Mouse (Mus musculus) stomach, postnatal 0 days (tissue): ENCODE results near the gene Fgfr2. TPM values are rescaled to one million over a fixed set of nuclear protein-coding genes. Genes with fewer than 3 reads are reported as not detected.

Experiments
- ATAC-seq: fragments of 200-750 bp; cut with Nextera tagmentation; 2 replicates; pipeline ENCODE4 v1.8.0; 2017; ENCODE audit not compliant: low FRiP score, low TSS enrichment
- DNase-seq: peaks from one replicate; pipeline ENCODE4 v3.0.0-alpha.2; 2016; ENCODE audit warnings: low spot score
- H3K27ac ChIP-seq: fragments of 300-500 bp; sonication (generic); replicated peaks from 2 replicates; pipeline ENCODE4 v1.5.1; 2014; ENCODE audit warnings: mild to moderate bottlenecking, control low read depth
- H3K27me3 ChIP-seq: fragments of 300-500 bp; sonication (generic); 2 replicates; pipeline ENCODE4 v1.6.1; 2014; ENCODE audit warnings: low read length; ENCODE audit not compliant: control insufficient read depth, insufficient read depth
- H3K36me3 ChIP-seq: fragments of 300-500 bp; sonication (generic); 2 replicates; pipeline ENCODE4 v1.6.1; 2014; ENCODE audit warnings: low read length, mixed read lengths; ENCODE audit not compliant: control insufficient read depth, insufficient read depth
- H3K4me1 ChIP-seq: fragments of 300-500 bp; sonication (generic); replicated peaks from 2 replicates; pipeline ENCODE4 v1.6.1; 2014; ENCODE audit warnings: antibody characterized with exemption; ENCODE audit not compliant: control insufficient read depth, insufficient read depth
- H3K4me2 ChIP-seq: fragments of 300-500 bp; sonication (generic); replicated peaks from 2 replicates; pipeline ENCODE4 v1.6.1; 2014; ENCODE audit warnings: low read depth, mild to moderate bottlenecking, control low read depth, moderate library complexity
- H3K4me3 ChIP-seq: fragments of 300-500 bp; sonication (generic); 2 replicates; pipeline ENCODE4 v1.5.1; 2014; ENCODE audit warnings: low read depth, low read length, control low read depth
- H3K9ac ChIP-seq: fragments of 300-500 bp; sonication (generic); 2 replicates; pipeline ENCODE4 v1.6.1; 2014; ENCODE audit warnings: mild to moderate bottlenecking, low read length, control low read depth, mixed read lengths
- H3K9me3 ChIP-seq: fragments of 300-500 bp; sonication (generic); 2 replicates; pipeline ENCODE4 v1.6.1; 2016; ENCODE audit warnings: low read length; ENCODE audit not compliant: control insufficient read depth
- CTCF ChIP-seq: IDR thresholded peaks from 2 replicates; pipeline ENCODE4 v1.5.1; 2016; ENCODE audit warnings: antibody characterized with exemption, low read depth, mild to moderate bottlenecking, moderate library complexity
- EP300 ChIP-seq: optimal IDR thresholded peaks from 2 replicates; pipeline ENCODE3; 2016; ENCODE audit warnings: antibody characterized with exemption
- WGBS: fragments of 180-500 bp; shearing (Covaris S2); extraction: QIAGEN DNeasy Blood & Tissue Kit; methylation state at CpG from one replicate; pipeline ENCODE4 v1.1.7; 2014; 5-methylcytosine and 5-hydroxymethylcytosine counted together
- polyA plus RNA-seq: library from polyadenylated mRNA; unstranded; fragments of >200 nt; fragmentation: Nextera tagmentation; extraction: Ambion mirVana; gene quantifications from 2 replicates; pipeline ENCODE4 v1.2.1, GENCODE M21; 2015

The Fgfr2 gene
- polyA plus RNA-seq, 1 experiment from 2014 or later = 60.8 TPM

- TF ChIP-seq CTCF (no peak), EP300 (no peak)
- no peak for DNase-seq
- no peak overlapping the region for H3K4me2 ChIP-seq
- H3K27ac ChIP-seq = no peak overlapping the region
- H3K9me3 ChIP-seq = 0 out of 2 replicates have a peak, but pooled peaks cover 3% of the 10 kb centered on the region
- no peak overlapping the region for H3K4me3 ChIP-seq
- whole genome bisulfite sequencing = 84% methylated on average over 5 of the region's 5 CpGs
- no peaks in the 10 kb centered on the region for H3K36me3 ChIP-seq
- H3K9ac ChIP-seq = no peak overlapping the region
- no peaks in the 10 kb centered on the region for H3K27me3 ChIP-seq
- no peak for ATAC-seq
- H3K4me1 ChIP-seq = no peaks in the 10 kb centered on the region
Measured at GRCm38 (mm10) chr7:131004071-131004470, 2119.1 kb downstream of the Fgfr2 start.

GRCm38 (mm10) chr7:131001976-131002726 lies 2121.0 kb downstream of the Fgfr2 start:
- DNase-seq (peak; percentile 51), ATAC-seq (peak; percentile 69)
- no peak overlapping the region for H3K4me2 ChIP-seq
- WGBS = 61% methylated on average over 12 of the region's 12 CpGs
- H3K36me3 ChIP-seq = no peaks in the 10 kb centered on the region
- H3K27ac ChIP-seq = no peak overlapping the region
- no peak overlapping the region for H3K4me3 ChIP-seq
- no peaks in the 10 kb centered on the region for H3K27me3 ChIP-seq
- no peak overlapping the region for H3K9ac ChIP-seq
- H3K4me1 ChIP-seq = no peaks in the 10 kb centered on the region
- H3K9me3 ChIP-seq = 0 out of 2 replicates have a peak, but pooled peaks cover under 1% of the 10 kb centered on the region
- TF ChIP-seq CTCF = no peak

GRCm38 (mm10) chr7:130993907-130994306 lies 2129.2 kb downstream of the Fgfr2 start:
- TF ChIP-seq EP300 (no peak), CTCF (peak; percentile 81)
- H3K9ac ChIP-seq = no peak overlapping the region
- ATAC-seq = peak; percentile 48
- H3K27ac ChIP-seq = no peak overlapping the region
- no peak overlapping the region for H3K4me3 ChIP-seq
- H3K4me1 ChIP-seq = no peaks in the 10 kb centered on the region
- whole genome bisulfite sequencing = 47% methylated on average over 8 of the region's 8 CpGs
- H3K36me3 ChIP-seq = no peaks in the 10 kb centered on the region
- no peak overlapping the region for H3K4me2 ChIP-seq
- H3K9me3 ChIP-seq = no peaks in the 10 kb centered on the region
- H3K27me3 ChIP-seq = no peaks in the 10 kb centered on the region
- peak; percentile 38 for DNase-seq

- H3K4me3 ChIP-seq = no peak overlapping the region
- ATAC-seq = peak; percentile 79
- H3K36me3 ChIP-seq = no peaks in the 10 kb centered on the region
- no peaks in the 10 kb centered on the region for H3K27me3 ChIP-seq
- H3K9ac ChIP-seq = no peak overlapping the region
- WGBS = 68% methylated on average over 13 of the region's 13 CpGs
- H3K4me2 ChIP-seq = no peak overlapping the region
- H3K9me3 ChIP-seq = no peaks in the 10 kb centered on the region
- peak; percentile 57 for DNase-seq
- no peaks in the 10 kb centered on the region for H3K4me1 ChIP-seq
- no peak overlapping the region for H3K27ac ChIP-seq
- TF ChIP-seq CTCF (no peak), EP300 (no peak)
Measured at GRCm38 (mm10) chr7:130991174-130991789, 2131.9 kb downstream of the Fgfr2 start.

DNA sequence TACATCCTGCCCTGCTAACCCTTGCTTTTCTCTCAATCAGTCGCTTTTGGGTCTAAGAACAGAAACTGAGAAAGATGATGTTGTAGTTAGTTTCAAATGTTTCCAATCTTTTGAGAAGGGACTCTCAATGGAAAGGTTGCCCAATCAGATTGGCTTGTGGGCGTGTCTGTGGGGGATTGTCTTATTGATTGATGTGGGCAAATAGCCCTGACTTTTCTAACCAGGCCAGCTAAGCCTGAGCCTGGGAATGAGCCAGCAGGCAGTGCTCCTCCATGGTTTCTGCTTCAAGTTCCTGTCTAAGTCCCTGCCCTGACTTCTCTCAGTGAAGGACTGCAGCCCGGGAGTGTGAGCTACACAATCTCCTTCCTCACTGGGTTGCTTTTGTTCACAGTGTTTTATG lies 2133.8 kb downstream of the Fgfr2 start:
- Histone ChIP-seq H3K36me3 (no peaks in the 10 kb centered on the region), H3K4me3 (no peak overlapping the region), H3K4me1 (no peaks in the 10 kb centered on the region; the same call in 1 of the 2 replicates), H3K27ac (no peak overlapping the region), H3K4me2 (no peak overlapping the region), H3K9me3 (no peaks in the 10 kb centered on the region), H3K9ac (no peak overlapping the region), H3K27me3 (no peaks in the 10 kb centered on the region)
- 52% methylated on average over 3 of the region's 3 CpGs for WGBS
- DNase-seq (no peak), ATAC-seq (no peak)
- TF ChIP-seq CTCF (no peak), EP300 (no peak)

DNA sequence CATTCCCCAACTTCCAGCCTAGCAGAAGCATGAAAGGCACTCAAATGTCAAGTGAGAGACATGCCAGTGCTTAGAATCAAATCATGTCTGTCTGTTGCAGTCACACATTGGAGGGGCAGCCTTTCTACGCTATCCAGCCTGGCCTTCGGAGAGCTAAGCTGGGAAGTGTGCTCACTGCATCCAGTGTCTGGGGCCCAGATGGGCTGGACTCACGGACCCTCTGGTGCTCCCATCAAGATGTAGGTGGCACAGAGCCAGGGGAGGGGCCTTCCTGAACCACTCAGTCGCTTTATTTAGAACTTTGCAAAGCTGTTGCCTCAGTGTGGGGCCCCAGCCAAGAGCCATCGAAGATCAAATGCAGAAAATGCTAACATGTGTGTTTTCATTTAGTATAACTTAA lies 2135.0 kb downstream of the Fgfr2 start:
- no peak overlapping the region for H3K4me2 ChIP-seq
- 33% methylated on average over 5 of the region's 5 CpGs for WGBS
- DNase-seq = no peak

More for the DNA sequence above, 2135.0 kb downstream of the Fgfr2 start:
- no peaks in the 10 kb centered on the region for H3K9me3 ChIP-seq
- no peak for ATAC-seq
- no peak overlapping the region for H3K9ac ChIP-seq
- no peaks in the 10 kb centered on the region for H3K27me3 ChIP-seq
- TF ChIP-seq EP300 = no peak
- H3K36me3 ChIP-seq = no peaks in the 10 kb centered on the region
- no peak overlapping the region for H3K4me3 ChIP-seq
- no peak overlapping the region for H3K27ac ChIP-seq
- no peaks in the 10 kb centered on the region; the same call in 1 of the 2 replicates for H3K4me1 ChIP-seq
